Mouse (Mus musculus) G1E (cell line): ENCODE measurements at regions not wholly inside any gene's neighbourhood (a gene's known extent, or its start where the extent isn't known, plus 50 kb on each side); places are given as distances from the start of the nearest gene placed in this dataset.
A peak's percentile ranks its signal among the peaks of the same experiment; 100 is the strongest.
"Not testable (repeated sequence)": the region's sequence is repeated elsewhere in the genome, so short reads cannot be mapped to it uniquely, and the experiment has no call there.

ENCODE experiments used
- ATAC-seq: 2 replicates; pipeline ENCODE4 v1.8.0; 2016; ENCODE audit warnings: mild to moderate bottlenecking; ENCODE audit not compliant: insufficient number of reproducible peaks, poor library complexity, low FRiP score, severe bottlenecking; ENCODE audit errors: extremely low read depth
- DNase-seq: peaks from one replicate; pipeline ENCODE4 v3.0.0; 2012; ENCODE audit warnings: low spot score
- H3K27me3 ChIP-seq: 2 replicates; pipeline ENCODE4 v1.6.1; 2012; ENCODE audit warnings: mild to moderate bottlenecking, low read length, inconsistent platforms; ENCODE audit not compliant: insufficient read depth
- H3K36me3 ChIP-seq: replicated peaks from 2 replicates; pipeline ENCODE3; 2012; ENCODE audit warnings: mild to moderate bottlenecking, inconsistent platforms
- H3K4me1 ChIP-seq: 2 replicates; pipeline ENCODE4 v1.6.1; 2012; ENCODE audit warnings: low read depth, low read length, inconsistent platforms, mixed read lengths; ENCODE audit not compliant: insufficient read depth
- H3K4me3 ChIP-seq: 2 replicates; pipeline ENCODE4 v1.5.1; 2012; ENCODE audit warnings: low read depth, mild to moderate bottlenecking, inconsistent platforms, low read length, moderate library complexity, mixed read lengths
- H3K9me3 ChIP-seq: replicated peaks from 2 replicates; pipeline ENCODE4 v1.6.1; 2012; ENCODE audit warnings: inconsistent platforms
- CTCF ChIP-seq: IDR thresholded peaks from 2 replicates; pipeline ENCODE4 v1.5.1; 2012; ENCODE audit warnings: low read depth, low read length, inconsistent platforms, mixed read lengths
- GATA1 ChIP-seq: IDR thresholded peaks from 2 replicates; pipeline ENCODE4 v1.6.1; 2012; ENCODE audit warnings: borderline replicate concordance, low read length, inconsistent platforms, mixed read lengths
- GATA2 ChIP-seq: IDR thresholded peaks from 2 replicates; pipeline ENCODE4 v1.6.1; 2012; ENCODE audit warnings: low read depth, low read length, inconsistent platforms, borderline replicate concordance
- POLR2AphosphoS5 ChIP-seq: IDR thresholded peaks from 2 replicates; pipeline ENCODE4 v1.6.1; 2012; ENCODE audit warnings: low read depth, low read length, inconsistent platforms; ENCODE audit not compliant: insufficient replicate concordance
- TAL1 ChIP-seq: conservative IDR thresholded peaks from 2 replicates; pipeline ENCODE4 v1.6.1; 2012; ENCODE audit warnings: low read depth, low read length, inconsistent platforms, mixed read lengths

- TF ChIP-seq TAL1 (no peak), GATA2 (no peak), GATA1 (no peak), CTCF (no peak), POLR2AphosphoS5 (no peak)
- DNase-seq (no peak), ATAC-seq (no peak)
- Histone ChIP-seq H3K4me1 (no peaks in the 10 kb centered on the region), H3K9me3 (no peaks in the 10 kb centered on the region), H3K27me3 (no peaks in the 10 kb centered on the region), H3K36me3 (no peaks in the 10 kb centered on the region), H3K4me3 (no peak overlapping the region)
Observed at GRCm38 (mm10) chr4:45617126-45617525, 84.9 kb upstream of the Shb start.

GRCm38 (mm10) chr4:45613498-45613897 is 81.2 kb upstream of the Shb start:
- H3K9me3 ChIP-seq, H3K36me3 ChIP-seq, DNase-seq, ATAC-seq, H3K4me1 ChIP-seq, H3K4me3 ChIP-seq, H3K27me3 ChIP-seq: not testable (repeated sequence)

- ATAC-seq (no peak), DNase-seq (peak; percentile 8)
- Histone ChIP-seq H3K4me3 (no peak overlapping the region), H3K4me1 (no peaks in the 10 kb centered on the region), H3K9me3 (no peaks in the 10 kb centered on the region), H3K36me3 (no peaks in the 10 kb centered on the region), H3K27me3 (no peaks in the 10 kb centered on the region)
- TF ChIP-seq GATA2 = no peak
- no peak for TF ChIP-seq TAL1
- no peak for TF ChIP-seq CTCF
- TF ChIP-seq POLR2AphosphoS5 = no peak
- TF ChIP-seq GATA1 = no peak
Observed at GRCm38 (mm10) chr4:45612132-45612531, 79.9 kb upstream of the Shb start.

DNA sequence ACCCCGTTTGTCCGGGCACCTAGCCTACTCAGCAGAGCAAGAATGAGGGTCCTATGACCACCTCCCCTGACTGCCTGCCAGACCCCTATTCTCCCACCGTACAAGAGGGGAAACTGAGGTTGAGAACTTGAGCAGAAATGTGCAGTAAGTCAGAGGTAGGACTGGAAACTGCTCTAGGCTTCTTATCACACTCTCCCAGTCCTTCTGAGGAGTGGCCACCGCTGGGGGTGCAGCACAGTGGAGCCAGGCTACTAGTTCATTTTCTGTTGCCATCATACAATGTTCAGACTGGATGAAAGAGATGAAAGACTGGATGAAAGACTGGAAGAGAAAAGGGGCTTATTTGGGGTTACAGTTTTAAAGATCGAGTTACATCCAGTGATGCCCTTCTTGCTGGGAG is 78.7 kb upstream of the Shb start:
- TF ChIP-seq TAL1 = no peak
- TF ChIP-seq GATA2 = no peak
- TF ChIP-seq GATA1 = no peak
- no peak for TF ChIP-seq CTCF
- no peak for TF ChIP-seq POLR2AphosphoS5
- no peak for ATAC-seq

GRCm38 (mm10) chr4:45606578-45606977 is 74.3 kb upstream of the Shb start:
- DNase-seq = no peak
- TF ChIP-seq CTCF (no peak), GATA2 (no peak), POLR2AphosphoS5 (no peak), GATA1 (no peak), TAL1 (no peak)
- Histone ChIP-seq H3K36me3 (no peaks in the 10 kb centered on the region), H3K4me3 (no peak overlapping the region), H3K9me3 (no peaks in the 10 kb centered on the region), H3K4me1 (no peaks in the 10 kb centered on the region), H3K27me3 (no peaks in the 10 kb centered on the region; the same call in 1 of the 2 replicates)
- no peak for ATAC-seq

More for the DNA sequence above, 78.7 kb upstream of the Shb start:
- Histone ChIP-seq H3K27me3 (no peaks in the 10 kb centered on the region), H3K4me3 (no peak overlapping the region), H3K9me3 (no peaks in the 10 kb centered on the region), H3K4me1 (no peaks in the 10 kb centered on the region), H3K36me3 (no peaks in the 10 kb centered on the region)
- no peak for DNase-seq

GRCm38 (mm10) chr4:45605681-45606080 is 73.4 kb upstream of the Shb start:
- Histone ChIP-seq H3K27me3 (no peaks in the 10 kb centered on the region; the same call in 1 of the 2 replicates), H3K4me3 (no peak overlapping the region), H3K4me1 (no peaks in the 10 kb centered on the region), H3K36me3 (no peaks in the 10 kb centered on the region), H3K9me3 (no peaks in the 10 kb centered on the region)
- ATAC-seq (no peak), DNase-seq (no peak)
- TF ChIP-seq TAL1 = no peak
- TF ChIP-seq POLR2AphosphoS5 = no peak
- no peak for TF ChIP-seq GATA2
- no peak for TF ChIP-seq GATA1

DNA sequence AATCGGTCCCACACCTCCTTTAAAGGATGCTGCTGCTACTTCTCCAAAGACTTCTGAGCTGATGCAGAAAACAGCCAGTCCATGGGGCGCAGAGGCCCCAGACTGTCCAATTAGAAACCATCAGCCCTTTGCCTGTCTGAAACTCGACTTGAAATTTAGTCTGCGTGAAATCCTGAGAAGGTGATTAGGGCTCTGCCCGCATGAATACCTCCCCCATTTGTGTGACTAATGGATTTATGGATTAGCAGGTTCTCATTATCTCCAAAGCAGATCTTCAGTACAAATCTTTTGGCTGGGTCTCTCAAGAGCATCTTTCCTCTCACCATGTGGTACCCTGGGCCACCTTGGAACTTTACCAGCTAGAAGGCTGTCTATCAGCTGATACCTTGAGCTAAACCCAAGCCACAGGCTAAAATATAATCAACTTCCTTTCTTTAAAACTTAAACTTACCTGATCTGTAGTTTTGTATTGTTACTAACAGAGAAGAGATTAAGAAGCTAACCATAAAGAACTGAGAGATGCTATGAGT is 72.1 kb upstream of the Shb start:
- no peaks in the 10 kb centered on the region; the same call in 1 of the 2 replicates for H3K27me3 ChIP-seq
- H3K4me1 ChIP-seq = no peaks in the 10 kb centered on the region
- DNase-seq = no peak
- TF ChIP-seq POLR2AphosphoS5 (no peak), GATA2 (no peak), GATA1 (no peak), TAL1 (no peak), CTCF (no peak)
- no peak for ATAC-seq
- no peaks in the 10 kb centered on the region for H3K9me3 ChIP-seq
- H3K4me3 ChIP-seq = no peak overlapping the region
- no peaks in the 10 kb centered on the region for H3K36me3 ChIP-seq
